Mouse (Mus musculus) lung, postnatal 14 days (tissue): ENCODE measurements around the gene Ciart.
"Not testable (repeated sequence)": the region's sequence is repeated elsewhere in the genome, so short reads cannot be mapped to it uniquely, and the experiment has no call there.

ENCODE experiments used
- DNase-seq: peaks from one replicate; pipeline ENCODE4 v3.0.0; 2021

The Ciart gene

GRCm38 (mm10) chr3:95881979-95882815 is at the start of gene Ciart:
Gene Ciart, minus strand, starts transcription at chr3:95882251.
- peak; percentile 89 for DNase-seq

GRCm38 (mm10) chr3:95931471-95931870 is 49.4 kb upstream of the Ciart start:
- DNase-seq, result no peak

GRCm38 (mm10) chr3:95930471-95930789 is 48.4 kb upstream of the Ciart start:
- DNase-seq, result peak; percentile 7

GRCm38 (mm10) chr3:95929581-95930470 is 47.8 kb upstream of the Ciart start:
- peak; percentile 46 for DNase-seq

GRCm38 (mm10) chr3:95928658-95929503 is 46.8 kb upstream of the Ciart start, which contains the start of gene Anp32e:
Gene Anp32e, plus strand, starts transcription at chr3:95929246.
- peak; percentile 97 for DNase-seq

GRCm38 (mm10) chr3:95928261-95928657 is 46.2 kb upstream of the Ciart start:
- DNase-seq, result no peak

- no peak for DNase-seq
Measured at GRCm38 (mm10) chr3:95925087-95925486, 43.0 kb upstream of the Ciart start.

GRCm38 (mm10) chr3:95924185-95924584 is 42.1 kb upstream of the Ciart start:
- no peak for DNase-seq

- DNase-seq, result not testable (repeated sequence)
Measured at GRCm38 (mm10) chr3:95923429-95923828, 41.4 kb upstream of the Ciart start.

- not testable (repeated sequence) for DNase-seq
Measured at GRCm38 (mm10) chr3:95920532-95920931, 38.5 kb upstream of the Ciart start.

- DNase-seq, result no peak
Measured at GRCm38 (mm10) chr3:95916760-95917159, 34.7 kb upstream of the Ciart start.

GRCm38 (mm10) chr3:95914706-95915105 is 32.7 kb upstream of the Ciart start:
- DNase-seq, result no peak

- DNase-seq, result no peak
Measured at GRCm38 (mm10) chr3:95907613-95908012, 25.6 kb upstream of the Ciart start.

GRCm38 (mm10) chr3:95906860-95907259 is 24.8 kb upstream of the Ciart start:
- peak; percentile 69 for DNase-seq

GRCm38 (mm10) chr3:95905940-95906492 is 24.0 kb upstream of the Ciart start:
- DNase-seq, result peak; percentile 70

GRCm38 (mm10) chr3:95905146-95905939 is 23.3 kb upstream of the Ciart start:
- peak; percentile 45 for DNase-seq

- no peak for DNase-seq
Measured at GRCm38 (mm10) chr3:95904568-95904967, 22.5 kb upstream of the Ciart start, which contains the start of gene Car14. Gene Car14, minus strand, starts transcription at chr3:95904691.

- no peak for DNase-seq
Measured at GRCm38 (mm10) chr3:95903753-95904502, 21.9 kb upstream of the Ciart start.

GRCm38 (mm10) chr3:95902643-95903042 is 20.6 kb upstream of the Ciart start:
- DNase-seq, result no peak

GRCm38 (mm10) chr3:95902373-95902625 is 20.2 kb upstream of the Ciart start:
- DNase-seq, result no peak
